Mouse (Mus musculus): ENCODE results near the gene Cobll1.

DNA sequence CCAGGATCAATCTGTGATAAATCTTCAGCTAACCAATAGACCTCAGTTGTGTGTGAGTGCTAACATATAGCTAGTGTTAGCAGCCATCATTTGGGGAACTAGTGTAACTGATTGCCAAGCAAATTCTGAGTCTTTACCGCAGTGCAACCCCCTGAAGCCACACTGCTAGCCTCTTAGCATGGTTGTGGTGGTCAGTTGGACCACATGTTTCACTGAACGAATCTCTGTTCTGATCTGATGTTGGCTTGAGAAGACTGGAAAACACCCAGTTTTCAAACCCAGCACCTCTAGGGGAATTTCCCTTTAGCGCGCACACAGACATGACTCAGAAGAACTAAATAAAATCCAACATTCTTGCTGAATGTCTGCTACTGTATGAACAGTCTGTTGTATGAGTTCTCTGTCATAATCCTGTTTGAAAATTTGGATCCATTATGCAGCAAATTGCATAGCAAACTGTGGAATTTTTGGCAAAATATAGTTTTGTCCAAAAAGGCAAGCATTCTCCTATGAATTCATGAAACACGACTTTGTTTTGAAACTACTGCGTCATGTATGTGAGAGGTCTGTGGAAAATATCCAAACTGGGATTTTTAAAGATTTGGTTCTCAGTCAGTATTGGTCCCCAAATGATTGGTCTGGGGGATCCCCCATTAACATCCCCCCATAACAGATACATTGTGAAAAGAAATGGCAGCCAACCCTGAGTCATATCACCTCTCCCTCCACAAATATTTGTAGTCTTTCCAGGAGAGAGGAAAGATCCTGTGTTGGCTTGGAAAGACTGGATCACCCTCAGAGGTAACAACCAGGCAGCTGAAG, 186.8 kb downstream of the Cobll1 start:
- TF ChIP-seq CTCF (IDR thresholded peaks at IDR 0.05; ENCODE audit: control insufficient read depth, insufficient read depth, low read length), result no peak
- no peak for TF ChIP-seq POLR2A (IDR thresholded peaks at IDR 0.05; ENCODE audit: borderline replicate concordance, control insufficient read depth, low read depth, low read length)

Data from bone marrow, adult 2 months (tissue).